Mouse (Mus musculus): ENCODE data around the gene Olfr571. TPM values are rescaled to one million over a fixed set of nuclear protein-coding genes. Genes with fewer than 3 reads are reported as not detected.

Gene Olfr571
- polyA plus RNA-seq, 1 experiment from 2014 or later, result not detected

DNA sequence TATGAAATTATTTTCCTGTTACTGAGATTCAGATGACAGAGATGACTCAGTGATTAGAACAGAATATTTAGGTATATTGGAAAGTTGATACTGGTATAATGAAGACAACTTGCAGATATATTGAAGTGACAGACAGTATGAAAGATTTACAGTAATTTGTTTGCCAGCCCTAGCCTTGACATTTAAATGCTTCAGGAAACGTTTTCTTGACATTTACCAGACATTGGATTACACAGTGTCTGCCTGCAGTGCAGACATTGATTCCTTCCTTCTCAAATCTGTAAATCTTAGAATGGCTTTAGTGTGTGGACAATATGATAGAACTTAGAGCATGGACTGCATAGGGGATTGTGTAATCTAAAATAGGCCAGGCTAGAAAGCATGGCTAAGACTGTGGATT is 2.1 kb downstream of the Olfr571 start:
- Histone ChIP-seq H3K4me2 (replicated peaks) (no peak overlapping the region), H3K27me3 (no peaks in the 10 kb centered on the region), H3K9ac (no peak overlapping the region), H3K4me3 (no peak overlapping the region), H3K9me3 (no peaks in the 10 kb centered on the region), H3K36me3 (no peaks in the 10 kb centered on the region), H3K27ac (no peak overlapping the region), H3K4me1 (no peaks in the 10 kb centered on the region)
- no peak for ATAC-seq (ENCODE audit: low FRiP score, low read depth)
- 19% methylated on average over 1 of the region's 1 CpGs for WGBS

DNA sequence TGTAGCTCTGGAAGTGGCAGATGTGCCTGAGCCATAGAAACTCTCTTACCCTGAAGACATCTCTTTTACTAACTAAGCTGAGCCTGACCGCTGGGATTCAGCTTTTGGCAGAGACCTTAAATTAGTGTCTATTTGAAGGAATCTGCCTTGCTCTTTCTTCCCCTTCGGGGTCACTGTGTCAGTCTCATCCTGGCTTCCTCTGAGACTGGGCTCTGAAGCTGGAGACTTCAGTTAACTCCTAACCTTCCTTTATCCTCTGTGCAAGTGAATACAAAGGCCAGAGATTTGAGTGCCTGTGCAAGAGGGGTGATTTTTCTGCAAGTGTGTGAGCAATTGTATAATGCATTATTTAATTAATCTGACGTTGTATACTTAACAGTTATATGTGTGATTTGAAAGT is 26.6 kb downstream of the Olfr571 start, which contains the start of gene Olfr569:
Gene Olfr569 (minus strand): TSS at position 101 of the 400 bp plus-strand sequence.
- H3K4me1 ChIP-seq, result no peaks in the 10 kb centered on the region
- H3K9me3 ChIP-seq, result no peaks in the 10 kb centered on the region
- no peaks in the 10 kb centered on the region for H3K36me3 ChIP-seq
- H3K27ac ChIP-seq, result no peak within 1 kb of the TSS
- ATAC-seq (ENCODE audit: low FRiP score, low read depth), result no peak
- no peak within 1 kb of the TSS for H3K4me3 ChIP-seq
- H3K27me3 ChIP-seq, result no peaks in the 10 kb centered on the region
- no peak within 1 kb of the TSS for H3K9ac ChIP-seq
- no peak within 1 kb of the TSS for H3K4me2 ChIP-seq (replicated peaks)
- 65% methylated on average over 3 of the region's 3 CpGs for WGBS

DNA sequence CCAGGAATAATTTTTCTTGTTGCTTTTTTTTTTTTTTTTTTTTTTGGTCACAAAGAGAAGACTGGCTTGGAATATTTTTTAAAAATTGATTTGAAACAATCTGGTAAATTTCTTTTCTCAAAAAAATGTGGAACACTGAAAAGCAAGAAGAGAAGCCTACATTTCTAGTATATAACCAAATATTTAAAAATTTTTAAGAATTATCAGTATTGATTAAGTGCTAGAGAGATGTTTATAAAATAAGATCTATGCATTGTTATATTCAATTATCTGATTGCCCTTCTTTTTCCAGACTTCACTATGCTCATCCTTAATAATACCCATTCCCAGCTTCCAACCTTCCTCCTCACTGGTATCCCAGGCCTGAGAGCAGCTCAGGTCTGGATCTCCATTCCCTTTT is 40.5 kb downstream of the Olfr571 start, which contains the start of gene Olfr568:
Gene Olfr568 (plus strand): TSS at position 301 of the 400 bp plus-strand sequence.
- no peaks in the 10 kb centered on the region for H3K27me3 ChIP-seq
- H3K9ac ChIP-seq, result no peak within 1 kb of the TSS
- H3K9me3 ChIP-seq, result no peaks in the 10 kb centered on the region
- H3K4me2 ChIP-seq (replicated peaks), result no peak within 1 kb of the TSS
- no peaks in the 10 kb centered on the region for H3K4me1 ChIP-seq
- H3K4me3 ChIP-seq, result no peak within 1 kb of the TSS
- no peaks in the 10 kb centered on the region for H3K36me3 ChIP-seq
- no peak within 1 kb of the TSS for H3K27ac ChIP-seq
- ATAC-seq (ENCODE audit: low FRiP score, low read depth), result no peak

DNA sequence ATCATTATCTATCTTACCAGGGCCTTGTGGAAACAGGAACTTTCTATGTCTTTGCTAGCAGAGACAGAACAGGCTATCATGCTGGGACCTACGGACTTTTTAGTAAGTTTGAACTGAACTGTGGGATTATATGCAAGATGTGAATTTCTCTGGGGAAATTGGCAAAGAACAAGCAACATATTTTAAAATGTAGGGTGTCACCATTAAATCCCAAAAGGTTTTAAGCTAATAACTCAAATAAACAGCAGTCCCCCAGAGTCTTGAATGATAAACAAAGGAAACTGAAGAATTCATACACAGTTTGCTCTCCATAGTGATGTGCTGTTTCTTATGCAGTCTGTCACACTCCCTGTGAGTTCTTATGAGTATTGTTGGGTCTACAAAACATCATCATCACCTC is 58.7 kb downstream of the Olfr571 start, which contains the start of gene Olfr566:
Gene Olfr566 (minus strand): TSS at position 101 of the 400 bp plus-strand sequence.
- H3K4me1 ChIP-seq, result no peaks in the 10 kb centered on the region
- no peaks in the 10 kb centered on the region for H3K27me3 ChIP-seq
- WGBS, result 79% methylated on average over 1 of the region's 1 CpGs
- H3K9ac ChIP-seq, result no peak within 1 kb of the TSS
- H3K36me3 ChIP-seq, result no peaks in the 10 kb centered on the region
- no peaks in the 10 kb centered on the region for H3K9me3 ChIP-seq
- H3K27ac ChIP-seq, result no peak within 1 kb of the TSS
- H3K4me3 ChIP-seq, result no peak within 1 kb of the TSS
- H3K4me2 ChIP-seq (replicated peaks), result no peak within 1 kb of the TSS
- ATAC-seq (ENCODE audit: low FRiP score, low read depth), result no peak

DNA sequence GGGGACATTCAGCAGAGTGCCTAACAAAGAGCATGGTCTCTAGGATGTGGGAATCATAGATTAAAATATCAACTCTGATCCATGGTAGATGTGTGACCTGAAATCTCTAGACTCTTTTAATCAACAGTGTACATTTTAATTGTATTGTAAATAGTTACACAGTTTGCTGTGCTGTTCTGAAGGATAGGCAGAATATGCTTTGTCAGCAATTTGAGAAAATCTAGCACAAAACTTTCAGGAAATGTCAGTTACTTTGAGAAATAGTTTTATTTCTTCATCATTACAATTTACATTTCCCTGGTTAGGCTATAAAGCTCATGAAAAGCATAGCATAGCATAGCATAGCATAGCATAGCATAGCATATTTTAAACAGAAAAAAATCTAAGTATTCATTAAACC is 61.5 kb downstream of the Olfr571 start:
- no peak for ATAC-seq (ENCODE audit: low FRiP score, low read depth)
- H3K4me3 ChIP-seq, result no peak overlapping the region
- H3K36me3 ChIP-seq, result no peaks in the 10 kb centered on the region

More for the DNA sequence above, 61.5 kb downstream of the Olfr571 start:
- Histone ChIP-seq H3K9me3 (no peaks in the 10 kb centered on the region), H3K4me1 (no peaks in the 10 kb centered on the region), H3K27me3 (no peaks in the 10 kb centered on the region), H3K9ac (no peak overlapping the region), H3K27ac (no peak overlapping the region), H3K4me2 (replicated peaks) (no peak overlapping the region)

Other genes with a start within 250 kb of the Olfr571 start
- gene Trim68, start 230.2 kb downstream of the Olfr571 start, polyA plus RNA-seq (2015; fragmentation: Nextera tagmentation; extraction: Ambion mirVana), result 17.0 and 19.9 TPM in 2 replicates
- not detected in 2 replicates for gene Olfr557, start 221.6 kb downstream of the Olfr571 start, polyA plus RNA-seq (2015; fragmentation: Nextera tagmentation; extraction: Ambion mirVana)
- 0.10 and 0.17 TPM in 2 replicates for gene Olfr558, start 215.3 kb downstream of the Olfr571 start, polyA plus RNA-seq (2015; fragmentation: Nextera tagmentation; extraction: Ambion mirVana)
- not detected in 2 replicates for gene Olfr33, start 198.5 kb downstream of the Olfr571 start, polyA plus RNA-seq (2015; fragmentation: Nextera tagmentation; extraction: Ambion mirVana)
- gene Olfr559, start 190.0 kb downstream of the Olfr571 start, polyA plus RNA-seq (2015; fragmentation: Nextera tagmentation; extraction: Ambion mirVana), result not detected in 2 replicates
- not detected in 2 replicates for gene Olfr560, start 158.2 kb downstream of the Olfr571 start, polyA plus RNA-seq (2015; fragmentation: Nextera tagmentation; extraction: Ambion mirVana)
- not detected in 2 replicates for gene Olfr78, start 158.1 kb downstream of the Olfr571 start, polyA plus RNA-seq (2015; fragmentation: Nextera tagmentation; extraction: Ambion mirVana)
- not detected in 2 replicates for gene Olfr561, start 146.3 kb downstream of the Olfr571 start, polyA plus RNA-seq (2015; fragmentation: Nextera tagmentation; extraction: Ambion mirVana)
- not detected in 2 replicates for gene Olfr564, start 114.1 kb downstream of the Olfr571 start, polyA plus RNA-seq (2015; fragmentation: Nextera tagmentation; extraction: Ambion mirVana)
- gene Olfr566, start 58.8 kb downstream of the Olfr571 start, polyA plus RNA-seq (2015; fragmentation: Nextera tagmentation; extraction: Ambion mirVana), result not detected in 2 replicates
- not detected in 2 replicates for gene Olfr568, start 40.4 kb downstream of the Olfr571 start, polyA plus RNA-seq (2015; fragmentation: Nextera tagmentation; extraction: Ambion mirVana)
- gene Olfr569, start 26.7 kb downstream of the Olfr571 start, polyA plus RNA-seq (2015; fragmentation: Nextera tagmentation; extraction: Ambion mirVana), result not detected in 2 replicates
- gene Olfr570, start 23.0 kb downstream of the Olfr571 start, polyA plus RNA-seq (2015; fragmentation: Nextera tagmentation; extraction: Ambion mirVana), result not detected in 2 replicates
- gene Olfr572, start 6.9 kb upstream of the Olfr571 start, polyA plus RNA-seq (2015; fragmentation: Nextera tagmentation; extraction: Ambion mirVana), result not detected in 2 replicates
- gene Olfr573-ps1, start 25.0 kb upstream of the Olfr571 start, polyA plus RNA-seq (2015; fragmentation: Nextera tagmentation; extraction: Ambion mirVana), result not detected in 2 replicates
- not detected in 2 replicates for gene Olfr574, start 30.9 kb upstream of the Olfr571 start, polyA plus RNA-seq (2015; fragmentation: Nextera tagmentation; extraction: Ambion mirVana)
- not detected in 2 replicates for gene Olfr575, start 41.2 kb upstream of the Olfr571 start, polyA plus RNA-seq (2015; fragmentation: Nextera tagmentation; extraction: Ambion mirVana)
- not detected in 2 replicates for gene Olfr576, start 45.1 kb upstream of the Olfr571 start, polyA plus RNA-seq (2015; fragmentation: Nextera tagmentation; extraction: Ambion mirVana)
- not detected in 2 replicates for gene Olfr577, start 58.4 kb upstream of the Olfr571 start, polyA plus RNA-seq (2015; fragmentation: Nextera tagmentation; extraction: Ambion mirVana)
- gene Olfr578, start 71.8 kb upstream of the Olfr571 start, polyA plus RNA-seq (2015; fragmentation: Nextera tagmentation; extraction: Ambion mirVana), result not detected in 2 replicates
- gene Olfr582, start 120.5 kb upstream of the Olfr571 start, polyA plus RNA-seq (2015; fragmentation: Nextera tagmentation; extraction: Ambion mirVana), result not detected in 2 replicates
- gene Olfr583, start 133.8 kb upstream of the Olfr571 start, polyA plus RNA-seq (2015; fragmentation: Nextera tagmentation; extraction: Ambion mirVana), result not detected in 2 replicates
- not detected in 2 replicates for gene Olfr584, start 164.3 kb upstream of the Olfr571 start, polyA plus RNA-seq (2015; fragmentation: Nextera tagmentation; extraction: Ambion mirVana)
- not detected in 2 replicates for gene Olfr585, start 180.2 kb upstream of the Olfr571 start, polyA plus RNA-seq (2015; fragmentation: Nextera tagmentation; extraction: Ambion mirVana)
- gene Olfr586, start 208.1 kb upstream of the Olfr571 start, polyA plus RNA-seq (2015; fragmentation: Nextera tagmentation; extraction: Ambion mirVana), result not detected in 2 replicates
- gene Olfr588-ps1, start 223.3 kb upstream of the Olfr571 start, polyA plus RNA-seq (2015; fragmentation: Nextera tagmentation; extraction: Ambion mirVana), result not detected in 2 replicates
- not detected in 2 replicates for gene Olfr589, start 238.8 kb upstream of the Olfr571 start, polyA plus RNA-seq (2015; fragmentation: Nextera tagmentation; extraction: Ambion mirVana)